Mouse (Mus musculus): ENCODE results near the gene Smco3. TPM values are rescaled to one million over a fixed set of nuclear protein-coding genes. Genes with fewer than 3 reads are reported as not detected.

Gene Smco3
- total RNA-seq, 2 experiments from 2014 or later = 0.20 TPM; not detected in 1

DNA sequence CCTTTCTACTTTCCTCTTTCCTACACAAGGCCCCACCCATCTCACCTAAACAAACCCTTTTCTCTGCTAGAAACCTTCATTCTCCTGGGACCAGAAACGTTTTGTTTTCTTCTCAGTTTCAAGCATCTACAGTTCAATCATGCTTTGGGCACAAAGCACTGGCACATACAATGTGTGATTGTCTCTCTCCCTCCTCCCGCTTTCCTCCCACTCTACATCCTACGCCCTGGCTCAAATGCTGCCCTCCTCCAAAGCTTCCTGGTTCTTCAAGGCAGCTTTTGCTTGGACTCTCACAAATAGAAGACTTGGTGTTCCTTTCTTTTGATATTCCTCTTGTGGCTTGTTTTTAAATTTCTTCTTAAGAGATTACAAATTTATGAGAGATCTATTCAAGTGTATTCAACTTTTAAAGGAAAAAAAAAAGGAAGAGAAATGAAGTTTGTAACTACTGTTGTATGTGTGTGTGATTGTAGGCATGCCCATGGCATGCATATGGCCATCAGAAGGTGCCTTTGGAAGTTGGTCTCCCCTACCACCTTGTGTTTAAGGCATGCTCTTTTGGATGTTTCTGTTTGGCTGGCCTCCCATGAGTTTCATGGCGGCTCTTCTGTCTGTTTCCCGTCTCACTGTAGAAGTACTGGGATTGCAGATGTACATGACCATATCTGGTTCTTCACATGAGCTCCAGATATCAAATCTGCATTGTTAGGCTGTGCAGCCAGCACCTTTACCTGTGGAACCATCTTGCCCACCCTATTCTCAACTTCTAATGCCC is 10.6 kb upstream of the Smco3 start:
- no peak for DNase-seq

DNA sequence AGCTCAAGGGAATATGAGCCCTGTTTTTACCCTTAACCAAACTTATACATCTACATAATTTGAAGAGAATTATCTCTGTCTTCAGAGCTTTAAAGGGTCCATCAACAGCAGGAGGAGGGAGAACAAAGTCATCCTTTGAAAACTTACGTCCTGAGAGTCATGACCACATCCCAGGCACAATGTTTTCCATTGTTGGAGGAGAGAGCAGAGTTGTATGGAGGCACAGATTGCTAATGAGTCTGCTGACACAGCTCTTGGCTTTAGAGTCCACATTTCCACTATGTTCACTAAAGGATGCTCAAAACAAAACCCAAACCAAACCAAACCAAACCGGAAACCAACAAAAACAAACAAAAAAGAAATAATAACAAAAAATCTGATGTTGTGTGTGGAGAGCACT is 9.7 kb upstream of the Smco3 start:
- DNase-seq = no peak

DNA sequence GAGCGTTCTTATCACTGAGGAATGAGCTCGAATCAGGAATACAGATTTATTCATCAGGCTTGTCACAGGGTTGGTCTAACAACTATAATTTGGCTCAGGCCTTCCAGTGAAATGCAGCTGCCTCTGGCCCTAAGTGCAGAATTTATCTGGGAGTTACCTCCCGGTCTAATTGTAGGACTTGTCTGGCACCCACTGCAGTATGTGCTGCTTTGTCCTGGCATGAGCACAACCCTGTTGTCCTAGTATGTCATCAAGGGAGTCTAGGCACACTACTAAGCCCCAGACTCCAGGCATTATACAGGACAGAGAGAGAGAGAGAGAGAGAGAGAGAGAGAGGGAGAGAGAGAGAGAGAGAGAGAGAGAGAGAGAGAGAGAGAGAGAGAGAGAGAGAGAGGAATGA is 2.1 kb upstream of the Smco3 start:
- DNase-seq = no peak

DNA sequence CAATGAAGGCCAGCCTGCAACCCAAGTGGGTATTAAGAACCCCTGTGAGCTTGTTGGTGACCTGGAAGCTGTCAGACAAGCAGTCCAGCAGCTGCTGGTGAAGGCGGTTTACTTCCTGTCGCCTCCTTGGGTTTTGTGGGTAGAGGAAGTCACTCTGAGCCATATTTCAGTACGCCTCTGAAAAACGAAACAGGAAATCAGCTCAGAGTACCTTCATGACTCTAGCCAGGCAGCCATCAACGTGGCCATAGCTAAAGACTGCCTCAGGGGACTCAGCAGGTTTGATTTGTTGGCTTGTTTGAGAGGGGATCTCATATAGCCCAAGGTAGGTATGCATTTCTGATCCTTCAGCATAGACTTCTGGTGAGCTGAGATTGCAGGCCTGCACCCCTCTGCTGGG is 3.5 kb downstream of the Smco3 start:
- DNase-seq = no peak

DNA sequence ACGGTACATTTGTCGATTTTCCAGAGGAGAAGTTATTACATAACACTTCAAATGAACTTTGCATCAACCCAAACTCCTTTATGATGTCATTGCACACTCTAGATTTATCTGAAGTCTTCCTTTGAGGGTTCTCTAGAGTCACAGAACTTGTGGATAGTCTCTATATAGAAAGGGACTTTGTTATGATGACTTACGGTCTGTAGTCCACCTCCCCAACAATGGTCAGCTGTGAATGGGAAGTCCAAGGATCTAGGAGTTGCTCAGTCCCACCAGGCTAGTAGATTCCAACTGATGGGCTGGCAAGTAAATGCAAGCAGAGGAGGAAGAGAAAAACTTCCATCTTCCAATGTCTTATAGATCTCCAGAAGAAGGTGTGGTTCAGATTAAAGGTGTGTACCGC is 6.6 kb downstream of the Smco3 start:
- no peak for DNase-seq

DNA sequence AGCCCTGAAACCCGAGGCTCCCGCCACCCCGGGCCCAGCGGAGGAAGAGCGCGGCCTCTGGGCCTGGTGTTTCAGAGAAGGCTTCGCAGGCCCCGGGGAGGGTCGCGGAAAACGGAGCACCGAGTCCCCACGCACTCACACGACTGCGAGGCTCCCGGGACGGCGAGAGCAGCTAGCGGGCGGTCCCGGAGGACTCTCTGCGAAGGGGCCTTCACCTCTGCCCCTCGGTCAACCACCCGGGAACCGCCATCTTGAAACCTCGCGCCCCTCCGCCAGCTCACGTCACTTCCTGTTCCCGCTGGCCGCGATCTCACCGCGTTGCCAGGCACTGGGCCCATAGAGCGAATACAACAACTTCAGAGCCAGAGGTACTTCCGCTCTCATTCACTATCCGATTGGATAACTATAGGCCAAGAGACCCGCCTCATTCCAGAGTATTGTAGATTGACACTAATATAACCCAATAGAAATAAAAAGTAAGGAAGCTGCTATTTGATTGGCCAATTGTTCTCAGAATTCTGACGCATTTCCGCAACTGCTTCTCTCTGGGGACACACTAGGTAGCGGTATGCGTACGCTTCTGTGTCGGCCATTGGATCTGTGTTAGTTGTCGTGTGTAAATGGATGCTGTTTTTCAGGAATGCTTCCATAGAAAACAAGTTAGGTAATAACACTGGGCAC is 7.2 kb downstream of the Smco3 start, which contains the start of gene Wbp11:
Gene Wbp11 (minus strand): TSS at position 353 of the 681 bp plus-strand sequence.
- peak; percentile 96 for DNase-seq

DNA sequence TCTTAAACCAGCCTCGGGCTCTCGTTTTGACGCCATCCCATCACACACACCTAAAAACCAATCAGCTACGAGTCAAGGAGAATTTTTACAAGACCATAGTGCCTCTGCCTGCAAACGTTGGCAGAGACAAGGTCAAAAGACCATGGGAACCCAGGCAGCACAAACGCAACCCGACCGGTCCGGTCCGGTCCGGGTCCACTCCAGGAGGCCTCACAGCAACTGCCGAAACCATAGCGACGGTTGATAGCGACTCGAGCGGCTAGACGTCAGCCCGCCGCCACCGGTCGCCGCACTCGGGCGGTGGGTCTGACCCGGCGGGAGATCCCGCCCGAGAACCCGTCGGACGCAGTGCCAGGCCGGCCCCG is 7.8 kb downstream of the Smco3 start, which contains the start of gene BC049715:
Gene BC049715 (plus strand): TSS at position 111 of the 365 bp plus-strand sequence.
- no peak for DNase-seq

DNA sequence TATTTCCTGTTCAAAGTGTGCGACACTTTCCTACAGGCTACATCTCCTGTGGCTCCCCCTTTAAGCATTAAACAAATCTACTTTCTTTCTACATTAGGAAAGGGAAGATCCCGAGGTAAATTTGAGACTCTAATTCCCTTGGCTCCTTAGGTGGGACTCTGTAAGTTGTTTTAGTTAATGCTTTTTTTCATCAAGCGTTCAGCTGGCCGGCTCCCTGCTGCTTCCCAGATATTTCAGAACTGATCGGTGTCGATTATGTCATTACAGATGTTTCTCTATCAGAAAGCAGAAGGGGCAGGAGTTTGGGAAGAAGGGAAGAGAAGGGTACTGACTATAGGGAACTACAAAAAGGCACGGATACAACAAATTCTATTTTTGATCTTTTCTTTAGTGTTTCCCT is 8.1 kb downstream of the Smco3 start:
- no peak for DNase-seq

DNA sequence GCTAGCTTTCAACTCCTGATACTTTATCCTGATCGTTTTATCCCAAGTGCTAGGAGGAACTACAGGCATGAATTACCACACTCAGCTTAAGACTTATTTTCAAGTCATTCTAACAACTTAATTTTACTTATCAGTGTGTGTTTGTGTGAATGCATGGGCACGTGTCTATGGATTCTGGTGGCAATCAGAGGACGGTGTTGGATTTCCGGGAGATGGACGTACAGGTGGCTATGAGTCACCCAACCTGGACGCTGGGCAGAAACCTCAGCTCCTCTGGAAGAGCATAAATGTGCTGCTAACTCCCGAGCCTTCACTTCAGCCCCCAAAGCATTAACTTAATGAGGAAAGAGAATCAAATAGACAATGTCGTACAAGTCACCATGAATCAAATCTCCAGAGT is 10.3 kb downstream of the Smco3 start:
- no peak for DNase-seq

DNA sequence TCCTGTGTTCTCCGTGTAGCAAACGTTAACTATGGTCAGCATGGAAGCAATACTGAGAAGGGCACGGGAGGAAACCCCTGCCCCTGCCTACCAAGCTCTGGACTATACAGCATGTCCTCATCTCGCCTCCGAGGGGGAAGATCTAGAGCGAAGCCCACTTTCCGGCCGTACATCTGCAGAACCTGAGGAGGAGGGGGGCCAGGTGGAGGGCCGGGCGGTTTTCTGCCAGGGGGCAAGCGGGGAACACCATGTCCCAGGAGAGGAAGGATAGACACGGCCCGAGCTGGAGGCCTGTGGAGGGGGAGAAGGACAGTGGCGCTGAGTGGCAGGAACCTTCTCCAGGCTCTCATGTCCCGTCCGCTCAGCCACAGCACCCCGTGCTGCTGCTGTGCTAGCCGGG is 14.2 kb downstream of the Smco3 start:
- no peak for DNase-seq

DNA sequence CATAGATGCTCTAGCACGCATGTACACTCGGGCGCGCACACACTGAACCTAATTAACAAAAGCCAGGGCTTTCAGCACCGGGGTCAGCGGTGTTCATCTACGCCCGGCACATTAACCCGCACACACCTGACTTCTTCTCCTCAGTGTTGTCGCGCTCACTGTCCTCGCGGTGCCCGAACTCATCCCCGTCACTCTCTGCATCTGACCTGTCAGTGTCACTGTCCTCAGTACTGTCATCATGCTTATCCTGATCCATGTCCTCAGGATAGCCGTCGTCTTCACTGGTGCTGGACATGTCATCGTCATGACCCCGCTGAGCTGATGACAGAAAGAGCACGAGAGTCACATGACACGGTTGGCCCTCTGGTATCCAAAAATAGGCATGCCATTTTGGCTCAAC is 14.9 kb downstream of the Smco3 start:
- DNase-seq = no peak

DNA sequence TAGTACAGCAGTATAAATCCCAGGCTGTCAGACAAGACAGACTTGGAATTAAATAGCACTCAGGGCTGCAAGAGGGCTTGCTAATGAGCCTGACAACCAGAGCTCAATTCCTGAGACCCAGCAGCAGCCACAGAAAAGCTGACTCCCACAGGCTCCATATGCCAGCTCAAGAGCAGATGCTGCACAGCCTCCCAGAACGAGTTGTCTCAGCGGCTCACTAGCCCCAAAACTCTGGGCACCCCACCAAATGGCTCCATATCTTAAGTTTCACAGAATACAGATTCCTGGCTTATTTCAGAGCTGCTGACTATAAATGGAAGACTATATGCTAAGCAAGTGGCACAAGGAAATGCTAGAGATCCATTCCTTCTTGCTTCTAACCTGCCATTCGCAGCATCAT is 17.7 kb downstream of the Smco3 start:
- no peak for DNase-seq

DNA sequence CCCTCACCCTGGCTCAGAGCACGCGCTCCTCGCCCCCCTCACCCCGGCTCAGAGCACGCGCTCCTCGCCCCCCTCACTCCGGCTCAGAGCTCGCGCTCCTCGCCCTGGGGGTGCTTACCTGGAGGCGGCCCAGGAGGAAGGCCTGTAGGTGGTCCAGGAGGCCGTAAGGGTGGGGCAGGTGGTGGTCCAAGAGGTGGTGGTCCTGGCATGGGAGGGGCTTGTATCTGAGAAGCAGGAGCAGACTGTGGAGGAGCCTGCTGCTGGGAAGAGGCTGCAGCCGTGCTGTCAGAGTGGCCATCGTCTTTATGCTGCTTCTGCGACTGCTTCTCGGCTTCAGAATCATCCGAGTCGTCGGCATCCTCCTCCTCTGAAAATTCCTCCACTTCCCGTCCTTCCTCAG is 18.4 kb downstream of the Smco3 start:
- no peak for DNase-seq

DNA sequence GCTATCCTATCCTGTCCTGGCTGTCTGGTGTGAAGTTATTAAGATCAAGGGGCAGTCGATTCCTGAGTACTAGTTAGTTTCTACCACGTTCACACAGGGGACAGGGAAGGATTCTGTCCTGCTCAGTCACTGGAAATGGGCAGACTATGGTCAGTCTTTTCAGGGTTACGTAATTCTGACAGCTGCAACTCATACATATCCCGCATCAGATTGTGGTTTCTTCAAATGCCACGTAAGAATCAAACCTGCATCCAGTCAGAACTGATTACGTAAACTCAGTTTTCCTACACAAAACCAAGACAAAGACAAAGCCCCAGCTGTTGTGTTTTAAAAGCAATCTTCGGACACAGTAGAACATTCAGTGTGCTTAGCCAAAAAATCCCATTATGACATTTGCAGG is 19.9 kb downstream of the Smco3 start:
- DNase-seq = no peak

DNA sequence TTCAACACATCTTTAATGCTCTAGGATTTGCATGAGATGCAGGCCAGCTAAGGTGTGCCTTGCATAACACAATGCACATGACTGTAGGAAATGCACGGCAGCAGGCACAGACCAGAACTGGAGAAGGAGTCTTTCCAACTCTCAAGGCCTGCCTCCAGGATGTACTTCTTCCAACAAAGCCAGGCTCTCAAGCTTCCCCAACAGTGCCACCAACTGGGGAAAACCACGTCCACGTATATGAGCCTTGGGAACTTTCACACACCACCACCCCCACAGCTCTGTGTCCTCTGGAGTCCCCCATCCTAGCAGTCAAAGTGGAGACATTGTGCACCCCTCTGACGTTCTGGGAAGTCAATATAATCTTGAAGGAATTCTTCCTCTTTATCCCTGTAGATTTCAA is 22.1 kb downstream of the Smco3 start:
- peak; percentile 42 for DNase-seq

DNA sequence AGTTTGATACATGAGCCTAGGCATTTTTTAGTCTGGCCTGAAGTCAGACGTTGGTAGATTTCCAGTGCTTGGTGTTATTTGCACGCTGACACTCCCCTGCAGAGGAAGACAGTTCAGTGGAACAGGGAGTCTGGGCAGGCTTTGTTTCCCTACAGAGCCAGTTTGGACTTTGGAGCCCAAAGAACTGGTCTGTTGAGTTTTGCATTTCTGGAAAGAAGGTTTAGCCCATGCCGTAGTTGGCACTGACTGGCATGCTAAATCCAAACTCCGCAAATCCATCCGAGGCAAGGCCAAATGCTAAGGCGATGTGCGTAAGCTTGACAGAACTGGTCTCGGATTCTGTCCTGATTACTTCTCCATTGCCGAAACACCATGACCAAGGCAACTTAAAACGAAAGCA is 24.1 kb downstream of the Smco3 start:
- DNase-seq = no peak

DNA sequence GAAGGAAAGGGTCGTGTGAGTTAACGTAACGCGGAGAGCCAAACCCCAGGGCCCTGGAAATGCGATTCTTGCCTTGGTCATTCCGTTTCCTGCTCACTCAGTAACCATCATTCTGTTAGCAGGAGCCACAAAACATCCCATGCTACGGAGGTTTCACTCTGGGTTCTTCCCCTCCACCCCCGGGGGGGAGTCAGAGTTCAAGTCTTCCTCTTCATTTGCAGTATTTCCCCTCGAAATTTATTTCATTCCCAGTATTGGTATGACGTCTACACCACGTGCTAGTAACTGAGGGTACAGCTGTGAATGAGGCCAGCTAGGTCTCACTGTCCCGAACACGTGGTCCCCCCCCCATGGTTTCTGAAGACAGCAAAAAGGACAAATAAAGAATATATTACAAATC is 25.6 kb downstream of the Smco3 start:
- no peak for DNase-seq

DNA sequence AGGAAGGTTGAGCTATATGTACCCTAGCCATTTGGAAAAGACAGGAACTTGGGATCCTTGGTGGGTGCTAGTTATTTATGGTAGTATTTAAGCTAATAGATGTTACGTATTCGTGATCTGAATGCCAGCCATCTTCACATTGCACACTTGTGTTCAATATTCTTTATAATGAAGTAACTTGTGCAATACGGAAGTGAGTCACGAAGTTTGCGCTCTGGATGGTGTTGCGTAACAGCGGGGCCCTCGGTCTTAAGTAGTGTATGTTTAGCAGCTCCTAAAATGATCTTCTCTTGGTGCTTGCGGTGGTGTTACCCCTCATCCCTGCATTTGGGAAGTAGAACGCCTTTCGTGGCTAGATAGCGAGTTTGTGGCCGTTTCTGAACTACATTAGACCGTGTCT is 26.2 kb downstream of the Smco3 start:
- no peak for DNase-seq

DNA sequence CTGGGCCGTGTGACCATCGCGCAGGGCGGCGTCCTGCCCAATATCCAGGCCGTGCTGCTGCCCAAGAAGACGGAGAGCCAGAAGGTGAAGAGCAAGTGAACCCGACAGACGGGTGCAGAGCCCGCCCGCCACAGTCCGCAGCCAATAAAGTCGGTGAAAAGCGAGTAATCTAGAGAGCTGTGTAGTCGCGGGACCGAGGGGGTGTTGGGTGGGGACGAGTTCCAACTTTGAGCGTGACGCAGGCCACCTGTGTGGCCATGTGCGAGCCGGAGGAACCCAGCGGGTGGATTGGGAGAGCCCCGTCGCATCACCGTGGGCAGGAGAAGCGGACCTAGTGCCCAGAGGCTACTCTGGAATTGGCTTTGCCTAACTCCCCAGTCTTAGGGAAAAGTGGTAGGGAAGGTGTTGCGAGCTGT is 26.6 kb downstream of the Smco3 start:
- DNase-seq = peak; percentile 49

DNA sequence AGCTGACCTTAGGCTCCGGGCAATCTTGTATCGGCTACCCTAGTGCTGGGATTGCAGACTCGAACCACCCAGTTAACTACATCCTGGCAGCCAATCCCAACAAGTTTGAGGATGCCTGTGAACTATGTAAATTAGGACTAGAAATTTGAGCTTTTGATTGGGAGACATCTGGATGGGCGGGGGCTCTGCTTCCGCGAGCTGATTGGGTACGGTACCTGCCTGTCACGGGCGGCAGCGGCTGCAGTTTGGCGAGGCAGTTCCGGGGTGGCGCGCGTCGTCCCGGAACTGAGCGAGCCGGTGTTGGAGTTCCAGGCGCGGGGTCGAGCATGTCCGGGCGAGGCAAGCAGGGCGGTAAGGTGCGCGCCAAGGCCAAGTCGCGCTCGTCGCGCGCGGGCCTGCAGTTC is 27.2 kb downstream of the Smco3 start, which contains the start of gene H2afj:
Gene H2afj (plus strand): TSS at position 231 of the 404 bp plus-strand sequence.
- peak; percentile 100 for DNase-seq

DNA sequence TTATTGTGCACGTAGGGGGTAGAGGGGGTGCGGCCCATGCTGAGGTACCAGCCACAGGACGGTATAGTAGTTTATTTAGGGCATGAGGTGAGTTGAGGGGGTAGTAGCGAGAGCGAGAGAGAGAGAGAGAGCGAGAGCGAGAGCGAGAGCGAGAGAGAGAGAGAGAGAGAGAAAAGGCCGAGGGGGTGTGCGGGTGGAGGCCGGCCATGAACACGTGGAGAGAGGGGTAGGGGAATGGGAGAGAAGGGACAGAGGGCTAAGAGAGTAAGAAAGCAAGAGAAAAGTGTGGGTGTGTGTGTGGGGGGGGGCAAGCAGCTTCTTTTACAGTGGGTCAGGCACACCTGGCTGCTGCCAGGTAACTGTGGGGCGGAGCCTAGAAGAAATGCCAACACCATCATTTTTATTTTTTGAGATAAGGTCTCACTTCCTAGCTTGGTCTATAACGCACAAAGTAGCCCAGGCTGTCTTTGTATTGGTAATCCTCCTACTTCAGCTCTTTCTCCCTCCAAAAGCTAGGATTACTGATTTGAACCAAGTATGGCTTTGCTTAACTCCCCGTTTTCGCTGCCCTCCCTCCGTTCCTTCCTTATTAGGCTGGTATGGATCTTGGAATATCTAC is 27.7 kb downstream of the Smco3 start:
- DNase-seq = no peak

DNA sequence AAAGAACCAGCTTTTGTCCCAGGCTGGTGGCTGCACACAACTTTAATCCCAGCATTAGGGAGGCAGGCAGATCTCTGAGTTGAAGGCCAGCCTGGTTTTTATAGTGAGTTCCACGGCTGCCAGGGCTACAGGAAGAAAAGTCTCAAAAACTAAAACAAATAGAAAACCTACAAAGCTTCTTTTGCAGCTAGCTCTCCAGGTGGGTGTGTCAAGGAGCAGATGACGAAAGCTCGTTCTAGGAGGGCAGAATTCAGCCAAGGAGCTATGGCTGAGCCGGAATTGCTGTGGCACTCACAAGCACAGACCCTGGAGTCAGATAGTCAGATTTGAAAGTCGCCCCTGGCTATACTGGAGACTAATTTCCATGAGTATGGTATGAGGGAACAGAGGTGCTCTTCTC is 28.4 kb downstream of the Smco3 start:
- no peak for DNase-seq

DNA sequence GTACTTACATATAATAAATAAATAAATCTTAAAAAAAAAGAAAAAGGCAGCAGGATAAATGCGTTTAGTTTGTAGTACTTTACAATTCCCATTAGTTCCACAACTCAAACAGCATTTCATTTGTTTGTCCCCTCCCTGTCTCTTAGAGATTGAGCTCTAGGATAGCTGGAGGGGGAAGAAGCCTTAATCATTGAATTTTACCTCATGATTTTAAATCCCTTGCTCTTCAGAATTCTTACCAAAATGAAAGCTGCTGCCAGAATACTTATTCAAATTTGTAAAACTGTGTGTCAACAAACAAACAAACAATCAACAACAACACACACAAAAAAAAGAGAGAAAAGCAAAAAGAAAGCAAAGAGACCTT is 29.9 kb downstream of the Smco3 start:
- DNase-seq = no peak

All from heart, postnatal 4 days (tissue).